Mouse (Mus musculus): Measurements from ENCODE around the gene Lrrfip2. TPM values are rescaled to one million over a fixed set of nuclear protein-coding genes. Genes with fewer than 3 reads are reported as not detected.

Gene Lrrfip2
- polyA plus RNA-seq, 1 experiment from 2014 or later = 45.5 TPM

DNA sequence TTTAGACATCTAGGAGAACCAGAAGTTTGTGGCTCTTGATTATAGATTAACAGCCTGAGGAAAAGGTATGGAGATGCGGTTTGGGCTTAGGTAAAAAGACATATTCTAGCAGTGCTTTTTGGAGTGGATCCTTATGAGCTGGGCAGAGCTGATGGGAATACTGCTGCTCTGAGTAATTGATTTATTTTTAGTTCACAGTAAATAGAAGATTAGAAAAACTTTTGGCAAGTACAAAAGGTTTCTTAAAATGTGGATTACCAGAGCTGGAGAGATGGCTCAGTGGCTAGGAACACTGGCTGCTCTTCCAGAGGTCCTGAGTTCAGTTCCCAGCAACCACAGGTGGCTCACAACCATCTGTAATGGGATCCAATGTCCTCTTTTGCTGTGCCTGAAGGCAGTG is 27.3 kb downstream of the Lrrfip2 start:
- H3K4me3 ChIP-seq (ENCODE audit: low read depth, low read length) = no peak overlapping the region
- no peak overlapping the region for H3K9ac ChIP-seq (ENCODE audit: low read length)
- H3K4me2 ChIP-seq (ENCODE audit: low read depth, severe bottlenecking) = no peak overlapping the region
- 0 out of 2 replicates have a peak, but pooled peaks cover 2% of the 10 kb centered on the region for H3K4me1 ChIP-seq (ENCODE audit: control insufficient read depth, insufficient read depth, low read length)
- DNase-seq (ENCODE audit: low spot score) (no peak), ATAC-seq (ENCODE audit: insufficient number of reproducible peaks, low FRiP score, low TSS enrichment, low read depth) (no peak)
- H3K9me3 ChIP-seq (ENCODE audit: control insufficient read depth, low read length) = no peaks in the 10 kb centered on the region
- peaks cover 3% of the 10 kb centered on the region; the same call in 1 of the 2 replicates for H3K36me3 ChIP-seq (ENCODE audit: control insufficient read depth, insufficient read depth, low read length)
- no peak overlapping the region for H3K27ac ChIP-seq (replicated peaks; ENCODE audit: low read depth, low read length)
- WGBS = 85% methylated on average over 1 of the region's 1 CpGs
- H3K27me3 ChIP-seq (ENCODE audit: control insufficient read depth, insufficient read depth, low read length) = no peaks in the 10 kb centered on the region

DNA sequence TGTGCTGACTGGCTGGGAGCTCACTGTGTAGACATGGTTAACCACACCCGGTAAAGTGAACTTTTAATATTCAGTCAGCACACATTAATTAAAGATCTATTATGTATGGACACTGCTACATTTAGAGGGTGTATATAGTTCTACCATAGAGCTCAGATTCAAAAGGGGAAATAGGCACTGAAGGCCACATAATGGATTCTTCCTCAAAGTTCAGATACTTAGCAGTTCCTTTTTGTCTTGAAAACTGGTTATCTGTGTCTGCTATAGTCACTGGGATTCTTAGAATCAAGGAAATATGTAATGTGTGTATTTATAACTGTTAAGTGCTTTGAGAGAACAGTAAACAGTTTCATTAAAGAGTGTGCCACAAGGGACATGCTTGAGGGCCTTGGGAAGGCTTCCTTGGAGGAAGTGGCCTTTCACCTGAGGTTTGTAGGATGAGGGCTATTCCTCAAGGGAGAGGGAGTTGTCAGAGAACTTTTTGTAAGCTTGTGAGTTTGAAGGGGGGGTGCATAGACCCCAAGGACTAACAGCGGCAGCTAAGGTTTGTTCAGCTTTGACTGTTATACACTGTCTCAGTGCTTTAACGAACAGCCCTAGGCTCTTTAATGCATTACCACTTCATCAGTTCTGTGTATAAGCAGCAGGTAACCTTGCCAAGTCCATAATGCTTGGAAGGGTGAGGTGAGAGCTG is 28.3 kb downstream of the Lrrfip2 start:
- no peaks in the 10 kb centered on the region for H3K27me3 ChIP-seq (ENCODE audit: control insufficient read depth, insufficient read depth, low read length)
- H3K9me3 ChIP-seq (ENCODE audit: control insufficient read depth, low read length) = no peaks in the 10 kb centered on the region
- 82% methylated on average over 3 of the region's 3 CpGs for WGBS
- no peak overlapping the region for H3K9ac ChIP-seq (ENCODE audit: low read length)
- 0 out of 2 replicates have a peak, but pooled peaks cover 2% of the 10 kb centered on the region for H3K4me1 ChIP-seq (ENCODE audit: control insufficient read depth, insufficient read depth, low read length)
- no peak overlapping the region for H3K27ac ChIP-seq (replicated peaks; ENCODE audit: low read depth, low read length)
- H3K4me2 ChIP-seq (ENCODE audit: low read depth, severe bottlenecking) = no peak overlapping the region
- DNase-seq (ENCODE audit: low spot score) = no peak
- peaks cover 3% of the 10 kb centered on the region; the same call in 1 of the 2 replicates for H3K36me3 ChIP-seq (ENCODE audit: control insufficient read depth, insufficient read depth, low read length)
- no peak for ATAC-seq (ENCODE audit: insufficient number of reproducible peaks, low FRiP score, low TSS enrichment, low read depth)
- no peak overlapping the region for H3K4me3 ChIP-seq (ENCODE audit: low read depth, low read length)

DNA sequence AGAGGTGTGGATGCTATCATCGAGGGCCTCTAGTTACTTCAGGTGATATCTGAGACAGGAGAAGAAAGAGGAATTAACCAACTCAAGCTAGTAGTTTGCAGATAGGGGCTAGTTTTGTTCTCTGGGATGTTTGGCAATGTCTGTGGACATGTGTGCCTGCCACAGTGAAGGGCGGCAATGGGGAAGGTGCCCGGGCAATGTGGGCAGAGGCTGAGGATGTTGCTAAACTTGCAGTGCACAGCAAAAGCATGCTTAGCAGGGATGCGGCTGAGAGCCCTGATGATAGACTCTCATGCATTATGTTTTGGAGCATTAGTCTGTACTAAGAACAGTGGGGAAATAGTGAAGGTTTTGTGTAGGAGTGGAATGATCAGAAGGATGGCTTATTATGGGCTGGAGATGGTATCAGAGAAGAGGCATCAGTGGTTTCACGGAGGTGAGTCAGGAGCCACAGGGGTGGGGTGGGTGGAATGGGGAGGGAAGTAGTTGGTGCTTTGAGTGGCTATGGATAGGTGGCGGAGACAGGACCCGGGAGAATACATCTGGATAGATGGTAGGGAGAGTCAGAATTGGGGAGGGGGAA is 28.9 kb downstream of the Lrrfip2 start:
- ATAC-seq (ENCODE audit: insufficient number of reproducible peaks, low FRiP score, low TSS enrichment, low read depth) (no peak), DNase-seq (ENCODE audit: low spot score) (no peak)
- Histone ChIP-seq H3K4me3 (ENCODE audit: low read depth, low read length) (no peak overlapping the region), H3K4me1 (ENCODE audit: control insufficient read depth, insufficient read depth, low read length) (0 out of 2 replicates have a peak, but pooled peaks cover 2% of the 10 kb centered on the region), H3K36me3 (ENCODE audit: control insufficient read depth, insufficient read depth, low read length) (peaks cover 3% of the 10 kb centered on the region; the same call in 1 of the 2 replicates), H3K9ac (ENCODE audit: low read length) (no peak overlapping the region), H3K4me2 (ENCODE audit: low read depth, severe bottlenecking) (no peak overlapping the region), H3K27ac (replicated peaks; ENCODE audit: low read depth, low read length) (no peak overlapping the region), H3K9me3 (ENCODE audit: control insufficient read depth, low read length) (no peaks in the 10 kb centered on the region), H3K27me3 (ENCODE audit: control insufficient read depth, insufficient read depth, low read length) (no peaks in the 10 kb centered on the region)
- WGBS = 86% methylated on average over 7 of the region's 7 CpGs

DNA sequence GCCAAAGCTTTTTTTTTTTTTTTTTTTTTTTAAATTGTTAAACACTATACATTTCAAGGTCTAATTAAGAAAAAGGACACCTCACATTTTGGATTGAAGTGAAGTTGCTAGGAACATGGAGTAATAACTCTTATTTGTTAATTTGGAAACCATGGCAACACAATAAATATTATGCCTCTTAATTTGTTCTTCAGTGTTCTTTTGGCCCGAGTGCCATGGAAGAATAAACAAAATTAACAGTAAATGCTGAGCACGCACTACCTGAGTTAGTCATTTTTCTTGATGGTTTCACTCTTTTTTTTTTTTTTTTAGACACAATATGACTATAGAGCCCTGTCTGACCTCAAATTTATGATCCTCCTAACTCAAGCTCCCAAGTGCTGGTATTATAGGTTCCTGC is 30.6 kb downstream of the Lrrfip2 start:
- 71% methylated on average over 2 of the region's 2 CpGs for WGBS
- DNase-seq (ENCODE audit: low spot score) (no peak), ATAC-seq (ENCODE audit: insufficient number of reproducible peaks, low FRiP score, low TSS enrichment, low read depth) (no peak)
- no peaks in the 10 kb centered on the region for H3K9me3 ChIP-seq (ENCODE audit: control insufficient read depth, low read length)
- H3K9ac ChIP-seq (ENCODE audit: low read length) = no peak overlapping the region
- H3K27me3 ChIP-seq (ENCODE audit: control insufficient read depth, insufficient read depth, low read length) = no peaks in the 10 kb centered on the region
- H3K4me3 ChIP-seq (ENCODE audit: low read depth, low read length) = no peak overlapping the region
- H3K36me3 ChIP-seq (ENCODE audit: control insufficient read depth, insufficient read depth, low read length) = no peaks in the 10 kb centered on the region
- H3K27ac ChIP-seq (replicated peaks; ENCODE audit: low read depth, low read length) = no peak overlapping the region
- 0 out of 2 replicates have a peak, but pooled peaks cover 2% of the 10 kb centered on the region for H3K4me1 ChIP-seq (ENCODE audit: control insufficient read depth, insufficient read depth, low read length)
- H3K4me2 ChIP-seq (ENCODE audit: low read depth, severe bottlenecking) = no peak overlapping the region

DNA sequence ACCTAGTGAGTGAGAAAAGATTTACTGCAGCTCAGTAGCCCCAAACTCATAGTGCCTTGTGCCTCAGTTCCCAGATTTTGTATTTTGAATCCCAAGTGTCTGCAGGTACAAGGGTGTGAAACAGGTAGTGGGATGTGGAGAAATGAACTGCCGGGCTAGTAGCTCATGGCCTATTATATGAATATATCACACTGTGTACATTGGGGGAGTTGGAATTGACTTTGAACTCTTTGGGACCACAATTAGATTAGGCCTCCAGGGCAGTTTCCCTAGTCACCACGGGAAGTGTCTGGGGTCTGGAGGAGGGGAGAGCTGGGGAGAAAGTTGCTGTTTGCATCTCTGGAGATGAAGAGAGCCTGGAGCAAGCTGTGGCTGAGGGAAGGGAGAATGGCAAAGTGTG is 31.0 kb downstream of the Lrrfip2 start:
- ATAC-seq (ENCODE audit: insufficient number of reproducible peaks, low FRiP score, low TSS enrichment, low read depth) (no peak), DNase-seq (ENCODE audit: low spot score) (no peak)
- H3K4me3 ChIP-seq (ENCODE audit: low read depth, low read length) = no peak overlapping the region
- no peak overlapping the region for H3K27ac ChIP-seq (replicated peaks; ENCODE audit: low read depth, low read length)
- no peak overlapping the region for H3K4me2 ChIP-seq (ENCODE audit: low read depth, severe bottlenecking)
- H3K4me1 ChIP-seq (ENCODE audit: control insufficient read depth, insufficient read depth, low read length) = 0 out of 2 replicates have a peak, but pooled peaks cover 2% of the 10 kb centered on the region
- 31% methylated on average over 2 of the region's 2 CpGs for WGBS
- H3K9ac ChIP-seq (ENCODE audit: low read length) = no peak overlapping the region
- H3K36me3 ChIP-seq (ENCODE audit: control insufficient read depth, insufficient read depth, low read length) = no peaks in the 10 kb centered on the region
- H3K27me3 ChIP-seq (ENCODE audit: control insufficient read depth, insufficient read depth, low read length) = no peaks in the 10 kb centered on the region
- H3K9me3 ChIP-seq (ENCODE audit: control insufficient read depth, low read length) = no peaks in the 10 kb centered on the region

DNA sequence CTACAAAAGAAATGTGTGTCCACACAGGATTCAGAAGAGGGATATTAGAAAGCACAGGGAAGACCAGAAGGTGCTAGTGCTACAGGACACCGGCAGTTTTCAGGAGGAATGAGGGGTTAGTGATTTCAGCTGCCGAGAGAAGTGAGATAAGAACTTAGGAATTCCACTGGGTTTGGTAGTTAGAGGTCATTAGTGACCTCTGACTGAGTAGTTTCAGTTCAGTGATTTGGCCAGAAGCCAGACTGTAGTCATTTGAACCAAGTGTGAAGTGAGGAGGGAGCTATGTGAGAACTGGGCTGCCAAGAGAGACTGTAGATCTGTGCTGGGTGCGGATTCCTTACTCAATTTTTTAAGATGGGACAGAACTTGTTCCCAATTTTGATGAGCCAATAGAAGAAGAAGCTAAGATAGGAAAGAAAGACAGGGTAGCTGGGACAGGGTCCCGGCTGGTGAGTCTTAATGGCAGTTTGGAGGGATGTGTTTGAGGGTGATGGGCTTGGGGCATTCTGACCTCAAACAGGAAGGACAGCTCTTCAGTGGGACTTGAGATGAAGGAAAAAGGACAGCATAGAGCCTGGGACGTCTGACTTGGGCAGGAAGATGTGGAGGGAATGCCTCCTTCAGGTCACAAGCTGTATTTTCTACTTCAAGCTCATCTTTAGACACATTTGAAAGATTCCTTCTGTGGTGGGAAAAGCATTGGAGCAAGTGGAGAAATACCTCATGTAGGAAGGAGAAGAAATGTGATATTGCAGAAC is 32.0 kb downstream of the Lrrfip2 start:
- Histone ChIP-seq H3K4me3 (ENCODE audit: low read depth, low read length) (no peak overlapping the region), H3K36me3 (ENCODE audit: control insufficient read depth, insufficient read depth, low read length) (no peaks in the 10 kb centered on the region), H3K4me1 (ENCODE audit: control insufficient read depth, insufficient read depth, low read length) (0 out of 2 replicates have a peak, but pooled peaks cover 2% of the 10 kb centered on the region), H3K4me2 (ENCODE audit: low read depth, severe bottlenecking) (no peak overlapping the region), H3K9me3 (ENCODE audit: control insufficient read depth, low read length) (no peaks in the 10 kb centered on the region), H3K9ac (ENCODE audit: low read length) (no peak overlapping the region), H3K27ac (replicated peaks; ENCODE audit: low read depth, low read length) (no peak overlapping the region), H3K27me3 (ENCODE audit: control insufficient read depth, insufficient read depth, low read length) (no peaks in the 10 kb centered on the region)
- ATAC-seq (ENCODE audit: insufficient number of reproducible peaks, low FRiP score, low TSS enrichment, low read depth) = no peak
- 43% methylated on average over 5 of the region's 5 CpGs for WGBS
- no peak for DNase-seq (ENCODE audit: low spot score)

DNA sequence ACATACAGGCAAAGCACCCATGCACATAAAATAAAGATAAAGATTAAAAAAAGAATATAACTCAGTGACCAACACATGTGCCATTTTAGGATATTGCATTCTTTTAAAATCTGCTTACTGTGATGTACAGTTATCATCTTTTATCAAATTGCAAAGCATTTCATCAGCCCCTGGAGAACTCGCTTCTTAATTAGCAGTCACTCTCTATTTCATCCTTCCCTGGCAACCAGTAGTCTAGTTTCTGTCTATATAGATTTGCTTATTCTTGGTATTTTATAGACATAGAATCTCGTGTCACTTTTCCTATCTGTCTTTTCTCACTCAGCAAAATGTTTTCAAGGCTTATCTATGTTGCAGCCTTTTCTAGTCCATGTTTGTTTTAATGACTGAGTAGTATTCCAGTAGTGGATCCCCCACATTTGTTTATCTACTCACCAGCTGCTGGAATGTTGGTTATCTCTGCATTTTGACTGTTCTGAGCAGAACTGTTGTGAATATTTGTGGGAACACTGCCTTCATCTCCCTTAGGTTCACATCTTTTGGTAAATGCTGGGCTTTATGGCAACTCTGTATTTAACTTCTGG is 35.0 kb downstream of the Lrrfip2 start:
- 0 out of 2 replicates have a peak, but pooled peaks cover 2% of the 10 kb centered on the region for H3K4me1 ChIP-seq (ENCODE audit: control insufficient read depth, insufficient read depth, low read length)
- WGBS = 86% methylated on average over 2 of the region's 2 CpGs
- no peaks in the 10 kb centered on the region for H3K9me3 ChIP-seq (ENCODE audit: control insufficient read depth, low read length)
- no peak overlapping the region for H3K4me2 ChIP-seq (ENCODE audit: low read depth, severe bottlenecking)
- H3K36me3 ChIP-seq (ENCODE audit: control insufficient read depth, insufficient read depth, low read length) = no peaks in the 10 kb centered on the region
- H3K27ac ChIP-seq (replicated peaks; ENCODE audit: low read depth, low read length) = no peak overlapping the region
- H3K27me3 ChIP-seq (ENCODE audit: control insufficient read depth, insufficient read depth, low read length) = no peaks in the 10 kb centered on the region
- ATAC-seq (ENCODE audit: insufficient number of reproducible peaks, low FRiP score, low TSS enrichment, low read depth) (no peak), DNase-seq (ENCODE audit: low spot score) (no peak)
- no peak overlapping the region for H3K9ac ChIP-seq (ENCODE audit: low read length)
- H3K4me3 ChIP-seq (ENCODE audit: low read depth, low read length) = no peak overlapping the region

DNA sequence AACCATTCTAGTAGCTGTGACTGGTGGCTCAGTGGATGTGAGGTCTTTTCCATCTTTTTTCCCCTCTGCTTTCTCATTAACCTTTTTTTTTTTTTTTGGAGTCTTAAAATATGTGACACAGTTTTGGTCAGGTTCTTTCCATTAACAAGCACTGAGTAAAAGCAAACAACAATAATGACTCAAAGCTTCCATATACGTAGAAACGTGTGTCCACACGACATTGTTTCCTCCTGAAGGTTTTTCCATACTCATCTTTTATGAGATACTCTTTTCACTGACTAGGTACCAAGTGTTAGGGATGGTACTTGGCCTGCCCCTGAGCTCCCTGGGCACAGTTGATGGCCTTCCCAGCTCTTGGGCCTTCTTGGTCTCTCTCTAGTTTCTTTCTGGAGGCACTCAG is 35.6 kb downstream of the Lrrfip2 start:
- Histone ChIP-seq H3K4me1 (ENCODE audit: control insufficient read depth, insufficient read depth, low read length) (0 out of 2 replicates have a peak, but pooled peaks cover 2% of the 10 kb centered on the region), H3K36me3 (ENCODE audit: control insufficient read depth, insufficient read depth, low read length) (no peaks in the 10 kb centered on the region), H3K4me3 (ENCODE audit: low read depth, low read length) (no peak overlapping the region), H3K27ac (replicated peaks; ENCODE audit: low read depth, low read length) (no peak overlapping the region), H3K4me2 (ENCODE audit: low read depth, severe bottlenecking) (no peak overlapping the region), H3K9ac (ENCODE audit: low read length) (no peak overlapping the region), H3K27me3 (ENCODE audit: control insufficient read depth, insufficient read depth, low read length) (no peaks in the 10 kb centered on the region), H3K9me3 (ENCODE audit: control insufficient read depth, low read length) (no peaks in the 10 kb centered on the region)
- ATAC-seq (ENCODE audit: insufficient number of reproducible peaks, low FRiP score, low TSS enrichment, low read depth) (no peak), DNase-seq (ENCODE audit: low spot score) (no peak)
- WGBS = 94% methylated on average over 3 of the region's 3 CpGs

Data from limb, embryonic 11.5 days (tissue).